Mouse (Mus musculus) cerebellum, postnatal 4 days (tissue): ENCODE measurements around the gene Rrnad1.

Source experiments
- DNase-seq, 2 experiments: peaks; one replicate each; pipeline ENCODE4 v3.0.0; 2022; ENCODE audit warnings: low spot score in 2 of 2, mixed read lengths in 1 of 2

Rrnad1 gene

DNA sequence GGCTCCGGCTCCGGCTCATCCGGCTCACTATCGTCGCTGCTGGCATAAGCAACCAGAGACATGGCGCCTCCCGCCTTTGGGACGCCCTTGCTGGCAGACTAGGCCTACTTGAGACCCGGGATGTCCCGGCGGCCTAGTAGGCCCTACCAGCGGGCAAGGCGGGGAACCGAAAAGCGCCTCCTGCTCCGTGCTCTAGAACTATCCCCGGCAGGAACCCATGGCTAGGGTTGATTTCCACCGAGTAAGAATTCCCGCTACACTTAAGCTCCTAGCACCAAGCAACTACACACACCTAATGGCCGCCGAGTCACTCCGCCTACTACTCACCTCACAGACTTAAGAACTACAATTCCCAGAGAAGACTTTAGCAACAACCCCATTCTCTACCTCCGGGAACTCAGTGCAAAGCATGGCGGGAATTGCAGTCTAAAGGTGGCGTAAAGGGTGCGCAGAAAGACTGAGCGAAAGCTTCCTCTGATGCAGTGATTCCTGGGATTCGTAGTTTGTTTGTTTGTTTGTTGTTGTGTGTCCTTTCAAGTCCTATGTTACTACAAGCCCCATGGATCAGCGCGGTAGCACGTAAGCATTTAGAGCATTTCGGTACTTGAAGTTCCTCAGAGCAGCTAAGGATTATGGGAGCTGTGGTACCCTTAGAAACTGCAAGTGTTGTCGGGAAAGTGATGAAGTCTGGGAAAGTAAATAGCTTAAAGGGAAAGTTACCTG lies 45.1 kb downstream of the Rrnad1 start, which contains the start of gene Prcc:
TSS of gene Prcc (minus strand) at position 328 of the 723 bp plus-strand sequence.
- peak; percentile 59 to 82 for DNase-seq

DNA sequence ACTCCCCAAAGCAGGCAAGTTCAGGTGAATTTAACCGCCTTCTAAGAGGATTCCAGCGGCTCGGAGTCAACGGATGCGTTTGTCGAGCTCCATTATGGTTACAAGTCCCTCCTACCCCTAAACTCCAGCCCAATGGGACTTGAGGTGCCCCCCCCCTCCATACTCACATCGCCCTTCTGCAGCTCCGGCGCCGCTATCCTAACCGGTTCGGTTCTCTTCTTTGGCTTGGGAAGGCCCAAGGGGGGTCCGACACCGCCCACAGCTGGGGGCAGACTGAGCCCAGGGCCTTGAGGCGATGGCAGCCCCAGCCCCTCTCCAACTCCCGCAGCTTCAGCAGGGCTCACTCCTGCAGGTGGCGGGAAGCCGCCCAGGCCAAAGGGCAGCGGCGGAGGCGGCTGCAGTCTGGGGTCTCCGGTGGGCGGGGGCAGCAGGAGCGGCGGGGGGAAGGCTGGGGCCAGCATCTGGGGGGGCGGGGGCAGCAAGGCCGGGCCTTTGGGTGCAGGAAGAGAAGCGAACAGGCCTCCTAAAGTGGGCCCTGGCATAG lies 45.7 kb downstream of the Rrnad1 start:
- DNase-seq, result peak; percentile 30

DNA sequence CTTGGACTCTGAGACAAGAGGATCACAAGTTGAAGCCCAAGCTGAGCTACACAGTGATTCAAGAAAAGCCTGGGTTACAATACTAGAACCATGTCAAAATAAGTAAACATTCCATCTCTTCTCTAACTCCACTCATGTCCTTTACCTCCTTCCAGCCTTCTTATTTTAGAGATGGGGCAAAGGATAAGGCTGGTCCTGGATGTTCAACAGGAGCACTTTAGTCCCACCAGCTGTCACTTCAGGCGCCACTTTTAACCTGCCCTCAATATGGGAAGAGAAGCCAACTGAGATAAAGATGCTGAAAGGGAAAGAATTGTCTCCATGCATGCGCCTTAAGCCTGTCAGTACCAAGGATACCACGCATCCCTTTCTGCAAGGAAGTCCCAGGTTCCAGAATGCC lies 46.2 kb downstream of the Rrnad1 start:
- DNase-seq, result no peak

DNA sequence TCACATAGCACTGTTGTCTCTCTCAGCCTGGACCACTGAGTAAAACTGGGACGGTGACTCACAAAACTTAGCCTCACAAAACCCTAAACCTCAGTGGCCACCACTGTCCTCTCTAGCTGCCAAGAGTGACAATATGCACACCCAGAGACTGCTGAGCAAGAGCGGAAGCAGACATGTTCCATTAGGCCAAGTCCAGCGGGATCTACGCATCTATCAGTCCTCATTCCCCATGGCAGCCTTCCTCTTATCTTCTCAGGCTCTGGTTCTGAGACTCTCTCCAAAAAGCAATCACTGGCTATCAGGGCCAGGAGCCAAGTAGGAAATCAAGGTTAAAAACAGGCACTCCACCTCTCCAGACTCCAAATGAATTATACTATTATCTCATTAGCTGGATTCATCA lies 52.8 kb downstream of the Rrnad1 start:
- no peak for DNase-seq
